In the genomic region with DNA sequence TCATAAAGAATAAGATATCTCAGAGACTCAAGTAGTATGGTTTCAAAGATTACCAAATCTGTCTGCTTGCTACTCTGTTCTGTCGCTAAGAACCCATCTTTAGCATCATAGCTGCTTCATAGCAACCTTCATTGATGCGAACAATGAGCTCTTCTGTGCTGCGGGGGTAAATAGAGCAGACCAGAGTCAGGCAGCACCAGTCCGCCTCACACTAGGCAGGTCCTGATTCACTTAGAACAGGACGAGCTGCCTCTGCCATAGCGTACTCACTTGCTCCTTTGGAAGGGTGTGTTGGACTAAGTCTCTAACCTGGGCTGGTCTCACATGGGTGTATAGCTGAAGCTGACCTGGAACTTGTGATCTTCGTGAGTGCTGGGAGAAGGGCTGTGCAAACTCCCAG, we compare ENCODE assay signal across 26 mouse cellular contexts. TPM values are rescaled to one million over a fixed set of nuclear protein-coding genes. Genes with fewer than 3 reads are reported as not detected.
DNase-seq lines count a peak whose midpoint lies in the region; ATAC-seq and TF ChIP-seq lines count a peak whose summit lies in the region.
"Had no signal": no experiment of that assay in that cellular context is flagged by ENCODE, and none has a peak within 500 bp of the region (broad histone marks: within the 10 kb centered on the region; RNA-seq: fewer than 3 reads in every experiment).

Gene Tmem81 (plus strand): TSS at position 173 of the 400 bp plus-strand sequence.

- DNase-seq in layer of hippocampus, adult 2 months (ENCODE audit: low spot score in 2 of 2), result no peak
- DNase-seq in layer of hippocampus, postnatal 25 days (ENCODE audit: extremely low spot score in 1 of 2, low spot score in 1 of 2), result no peak
- peak; percentile 35 for DNase-seq in Muller cell, postnatal 12 days (ENCODE audit: inconsistent ontology term)
- no peak for DNase-seq in spleen, adult 12 weeks (ENCODE audit: low spot score)
- DNase-seq: adrenal gland, postnatal 36 days; cerebellum, adult 18-20 months; cerebellum, postnatal 36 days; heart, postnatal 10 days; kidney, adult 8-10 months; kidney, postnatal 10 days; left cerebral cortex, postnatal 4 days; lung, embryonic 14.5 days; lung, postnatal 36 days had no signal

- no peak for TF ChIP-seq CTCF in layer of hippocampus, adult 2 months (conservative IDR thresholded peaks at IDR 0.05)

- no peaks in the 10 kb centered on the region for H3K27me3 ChIP-seq in forebrain, embryonic 16.5 days (replicated peaks; ENCODE audit: control insufficient read depth, insufficient read depth, low read length)
- no peaks in the 10 kb centered on the region for H3K27me3 ChIP-seq in forebrain, embryonic 13.5 days
- H3K27me3 ChIP-seq: heart, embryonic 12.5 days; hindbrain, embryonic 12.5 days; limb, embryonic 15.5 days; megakaryocyte, embryonic 14.5 days; midbrain, embryonic 15.5 days; Patski had no signal

- H3K4me1 ChIP-seq in forebrain, embryonic 16.5 days (replicated peaks; ENCODE audit: control insufficient read depth, insufficient read depth, low read length), result peaks cover 7% of the 10 kb centered on the region; the same call in 1 of the 2 replicates
- no peaks in the 10 kb centered on the region for H3K4me1 ChIP-seq in forebrain, embryonic 13.5 days
- H3K4me1 ChIP-seq: heart, embryonic 12.5 days; limb, embryonic 15.5 days; megakaryocyte, embryonic 14.5 days; midbrain, embryonic 15.5 days had no signal

- H3K4me2 ChIP-seq in forebrain, embryonic 16.5 days (ENCODE audit: low read length), result no peak within 1 kb of the TSS
- no peak within 1 kb of the TSS for H3K4me2 ChIP-seq in forebrain, embryonic 13.5 days
- H3K4me2 ChIP-seq: heart, embryonic 12.5 days; hindbrain, embryonic 12.5 days; limb, embryonic 15.5 days; lung, embryonic 14.5 days; midbrain, embryonic 15.5 days had no signal

- H3K9me3 ChIP-seq in forebrain, embryonic 16.5 days (ENCODE audit: control insufficient read depth, low read length), result no peaks in the 10 kb centered on the region
- H3K9me3 ChIP-seq in forebrain, embryonic 13.5 days (replicated peaks), result no peaks in the 10 kb centered on the region
- H3K9me3 ChIP-seq: heart, embryonic 12.5 days; hindbrain, embryonic 12.5 days; limb, embryonic 15.5 days; megakaryocyte, embryonic 14.5 days; midbrain, embryonic 15.5 days had no signal

- no peak for ATAC-seq in forebrain, embryonic 16.5 days
- ATAC-seq in forebrain, embryonic 13.5 days, result no peak
- ATAC-seq in neutrophil, adult 5-6 weeks (ENCODE audit: extremely low read depth, insufficient number of reproducible peaks, low FRiP score, poor library complexity, severe bottlenecking), result no peak
- ATAC-seq: CD4-positive, CD25-positive, alpha-beta regulatory T cell, adult 4 months; inflammation-experienced regulatory T-cells, adult 6 months; midbrain, embryonic 15.5 days; Patski had no signal

- no peak within 1 kb of the TSS for H3K4me3 ChIP-seq in forebrain, embryonic 16.5 days (replicated peaks; ENCODE audit: low read length)
- no peak within 1 kb of the TSS for H3K4me3 ChIP-seq in forebrain, embryonic 13.5 days
- H3K4me3 ChIP-seq in layer of hippocampus, adult 2 months, result no peak within 1 kb of the TSS; the same call in 1 of the 2 replicates
- H3K4me3 ChIP-seq: heart, embryonic 12.5 days; hindbrain, embryonic 12.5 days; limb, embryonic 15.5 days; megakaryocyte, embryonic 14.5 days; midbrain, embryonic 15.5 days; myocyte had no signal

- no peak within 1 kb of the TSS; the same call in 1 of the 2 replicates for H3K9ac ChIP-seq in forebrain, embryonic 16.5 days (replicated peaks; ENCODE audit: low read depth, low read length)
- H3K9ac ChIP-seq in forebrain, embryonic 13.5 days, result no peak within 1 kb of the TSS
- H3K9ac ChIP-seq: heart, embryonic 12.5 days; hindbrain, embryonic 12.5 days; limb, embryonic 15.5 days; liver, embryonic 14.5 days; lung, embryonic 14.5 days; midbrain, embryonic 15.5 days had no signal

- peaks cover 16% of the 10 kb centered on the region; the same call in 1 of the 2 replicates for H3K36me3 ChIP-seq in forebrain, embryonic 16.5 days (ENCODE audit: control insufficient read depth, insufficient read depth)
- peaks cover 64% of the 10 kb centered on the region for H3K36me3 ChIP-seq in forebrain, embryonic 13.5 days (ENCODE audit: poor library complexity, severe bottlenecking)

- 77% methylated on average over 7 of the region's 7 CpGs for WGBS in forebrain, embryonic 16.5 days
- WGBS in forebrain, embryonic 13.5 days, result 87% methylated on average over 7 of the region's 7 CpGs

- peak within 1 kb of the TSS; percentile 48 for H3K27ac ChIP-seq in forebrain, embryonic 16.5 days (ENCODE audit: low read length)
- no peak within 1 kb of the TSS for H3K27ac ChIP-seq in forebrain, embryonic 13.5 days
- peak within 1 kb of the TSS; percentile 85 for H3K27ac ChIP-seq in layer of hippocampus, adult 2 months
- H3K27ac ChIP-seq: hindbrain, embryonic 12.5 days; limb, embryonic 15.5 days; liver, embryonic 14.5 days; midbrain, embryonic 15.5 days had no signal

RNA-seq across cellular contexts. Expression of gene Tmem81, which starts in this region (rescaled TPM):
- 0.77 and 1.6 TPM in 2 replicates for polyA plus RNA-seq in forebrain, embryonic 16.5 days (2015; fragmentation: Nextera tagmentation; extraction: Ambion mirVana)
- 0.92 and 1.4 TPM in 2 replicates for polyA plus RNA-seq in forebrain, embryonic 13.5 days (2015; fragmentation: Nextera tagmentation; extraction: Ambion mirVana)
- total RNA-seq in layer of hippocampus, adult 2 months (2021), result 1 to 10 TPM; 6.3 to 6.4 TPM
- total RNA-seq in layer of hippocampus, postnatal 25 days (2021), result 1 to 10 TPM; 5.3 to 6.2 TPM
- total RNA-seq in neutrophil, adult 5-6 weeks (2017), result 11.3 and 11.7 TPM in 2 replicates
